Mouse (Mus musculus): Measurements from ENCODE around the gene Card14. TPM values are rescaled to one million over a fixed set of nuclear protein-coding genes. Genes with fewer than 3 reads are reported as not detected.
"Not testable (repeated sequence)": the region's sequence is repeated elsewhere in the genome, so short reads cannot be mapped to it uniquely, and the experiment has no call there.

Card14 gene
- polyA plus RNA-seq (2012; ENCODE audit: insufficient read depth, low replicate concordance) = not detected in 2 replicates

GRCm38 (mm10) chr11:119307658-119307867 lies at the start of gene Card14:
Card14 (plus strand) TSS chr11:119307768.
- no peak for TF ChIP-seq GATA1 (IDR thresholded peaks at IDR 0.05; ENCODE audit: borderline replicate concordance, low read length)
- Histone ChIP-seq H3K36me3 (replicated peaks; ENCODE audit: low read length) (no peaks in the 10 kb centered on the region), H3K27me3 (replicated peaks) (peaks cover 70% of the 10 kb centered on the region), H3K4me3 (replicated peaks) (no peak within 1 kb of the TSS), H3K9me3 (no peaks in the 10 kb centered on the region), H3K4me1 (peaks cover 12% of the 10 kb centered on the region; the same call in 1 of the 2 replicates)

- Histone ChIP-seq H3K9me3 (no peaks in the 10 kb centered on the region), H3K27me3 (replicated peaks) (peaks cover 57% of the 10 kb centered on the region), H3K36me3 (replicated peaks; ENCODE audit: low read length) (no peaks in the 10 kb centered on the region), H3K4me3 (replicated peaks) (peak overlapping the region; percentile 92), H3K4me1 (peaks cover 35% of the 10 kb centered on the region)
- TF ChIP-seq FLI1 (IDR thresholded peaks at IDR 0.05; ENCODE audit: low read length) (no peak), GATA1 (IDR thresholded peaks at IDR 0.05; ENCODE audit: borderline replicate concordance, low read length) (no peak)
Observed at GRCm38 (mm10) chr11:119258216-119258571, 49.4 kb upstream of the Card14 start.

GRCm38 (mm10) chr11:119258572-119259322 lies 48.8 kb upstream of the Card14 start:
- Histone ChIP-seq H3K9me3 (no peaks in the 10 kb centered on the region), H3K27me3 (replicated peaks) (peaks cover 52% of the 10 kb centered on the region), H3K4me1 (peaks cover 31% of the 10 kb centered on the region), H3K36me3 (replicated peaks; ENCODE audit: low read length) (no peaks in the 10 kb centered on the region), H3K4me3 (replicated peaks) (peak overlapping the region; percentile 92)
- TF ChIP-seq GATA1 (IDR thresholded peaks at IDR 0.05; ENCODE audit: borderline replicate concordance, low read length) (no peak), FLI1 (IDR thresholded peaks at IDR 0.05; ENCODE audit: low read length) (no peak)

GRCm38 (mm10) chr11:119259977-119260376 lies 47.6 kb upstream of the Card14 start:
- TF ChIP-seq FLI1 (IDR thresholded peaks at IDR 0.05; ENCODE audit: low read length) (no peak), GATA1 (IDR thresholded peaks at IDR 0.05; ENCODE audit: borderline replicate concordance, low read length) (no peak)
- Histone ChIP-seq H3K4me1 (peaks cover 31% of the 10 kb centered on the region), H3K27me3 (replicated peaks) (peaks cover 47% of the 10 kb centered on the region), H3K9me3 (no peaks in the 10 kb centered on the region), H3K36me3 (replicated peaks; ENCODE audit: low read length) (no peaks in the 10 kb centered on the region), H3K4me3 (replicated peaks) (no peak overlapping the region)

- H3K27me3 ChIP-seq (replicated peaks) = peaks cover 33% of the 10 kb centered on the region
- no peak overlapping the region for H3K4me3 ChIP-seq (replicated peaks)
- no peaks in the 10 kb centered on the region for H3K9me3 ChIP-seq
- peaks cover 40% of the 10 kb centered on the region for H3K4me1 ChIP-seq
- no peak for TF ChIP-seq FLI1 (IDR thresholded peaks at IDR 0.05; ENCODE audit: low read length)
- H3K36me3 ChIP-seq (replicated peaks; ENCODE audit: low read length) = peaks cover 4% of the 10 kb centered on the region
Observed at GRCm38 (mm10) chr11:119264413-119264812, 43.2 kb upstream of the Card14 start.

- peaks cover 18% of the 10 kb centered on the region for H3K36me3 ChIP-seq (replicated peaks; ENCODE audit: low read length)
- TF ChIP-seq GATA1 (IDR thresholded peaks at IDR 0.05; ENCODE audit: borderline replicate concordance, low read length) = no peak
- TF ChIP-seq FLI1 (IDR thresholded peaks at IDR 0.05; ENCODE audit: low read length) = no peak
- peaks cover 20% of the 10 kb centered on the region for H3K27me3 ChIP-seq (replicated peaks)
- H3K4me3 ChIP-seq (replicated peaks) = no peak overlapping the region
- peaks cover 41% of the 10 kb centered on the region for H3K4me1 ChIP-seq
- no peaks in the 10 kb centered on the region for H3K9me3 ChIP-seq
Observed at GRCm38 (mm10) chr11:119265811-119266210, 41.8 kb upstream of the Card14 start.

- Histone ChIP-seq H3K9me3 (no peaks in the 10 kb centered on the region), H3K36me3 (replicated peaks; ENCODE audit: low read length) (peaks cover 29% of the 10 kb centered on the region), H3K4me3 (replicated peaks) (peak overlapping the region; percentile 98), H3K4me1 (peaks cover 33% of the 10 kb centered on the region), H3K27me3 (replicated peaks) (peaks cover 10% of the 10 kb centered on the region)
- no peak for TF ChIP-seq FLI1 (IDR thresholded peaks at IDR 0.05; ENCODE audit: low read length)
Observed at GRCm38 (mm10) chr11:119267241-119267674, 40.3 kb upstream of the Card14 start.

- TF ChIP-seq FLI1 (IDR thresholded peaks at IDR 0.05; ENCODE audit: low read length) (no peak), GATA1 (IDR thresholded peaks at IDR 0.05; ENCODE audit: borderline replicate concordance, low read length) (no peak)
- Histone ChIP-seq H3K36me3 (replicated peaks; ENCODE audit: low read length) (peaks cover 32% of the 10 kb centered on the region), H3K4me1 (peaks cover 33% of the 10 kb centered on the region), H3K9me3 (no peaks in the 10 kb centered on the region), H3K27me3 (replicated peaks) (peaks cover 5% of the 10 kb centered on the region), H3K4me3 (replicated peaks) (peak within 1 kb of the TSS; percentile 98)
Observed at GRCm38 (mm10) chr11:119267768-119268556, 39.6 kb upstream of the Card14 start, which contains the start of gene Gaa. Gaa (plus strand) TSS chr11:119267887.

- TF ChIP-seq GATA1 (IDR thresholded peaks at IDR 0.05; ENCODE audit: borderline replicate concordance, low read length) (no peak), FLI1 (IDR thresholded peaks at IDR 0.05; ENCODE audit: low read length) (no peak)
- peaks cover 33% of the 10 kb centered on the region for H3K4me1 ChIP-seq
- H3K36me3 ChIP-seq (replicated peaks; ENCODE audit: low read length) = peaks cover 39% of the 10 kb centered on the region
- peak overlapping the region; percentile 98 for H3K4me3 ChIP-seq (replicated peaks)
- H3K9me3 ChIP-seq = no peaks in the 10 kb centered on the region
- peaks cover 2% of the 10 kb centered on the region for H3K27me3 ChIP-seq (replicated peaks)
Observed at GRCm38 (mm10) chr11:119268557-119269195, 38.9 kb upstream of the Card14 start.

- not testable (repeated sequence) for H3K4me3 ChIP-seq (replicated peaks); H3K27me3 ChIP-seq (replicated peaks); H3K9me3 ChIP-seq
- Histone ChIP-seq H3K36me3 (replicated peaks; ENCODE audit: low read length) (peaks cover 73% of the 10 kb centered on the region), H3K4me1 (peaks cover 28% of the 10 kb centered on the region)
Observed at GRCm38 (mm10) chr11:119272492-119272891, 35.1 kb upstream of the Card14 start.
